Mouse (Mus musculus): Measurements from ENCODE around the gene Msrb3. TPM values are rescaled to one million over a fixed set of nuclear protein-coding genes. Genes with fewer than 3 reads are reported as not detected.
"Not testable (repeated sequence)": the region's sequence is repeated elsewhere in the genome, so short reads cannot be mapped to it uniquely, and the experiment has no call there.

Msrb3 gene
- polyA plus RNA-seq, 1 experiment from 2014 or later: 1.2 TPM

DNA sequence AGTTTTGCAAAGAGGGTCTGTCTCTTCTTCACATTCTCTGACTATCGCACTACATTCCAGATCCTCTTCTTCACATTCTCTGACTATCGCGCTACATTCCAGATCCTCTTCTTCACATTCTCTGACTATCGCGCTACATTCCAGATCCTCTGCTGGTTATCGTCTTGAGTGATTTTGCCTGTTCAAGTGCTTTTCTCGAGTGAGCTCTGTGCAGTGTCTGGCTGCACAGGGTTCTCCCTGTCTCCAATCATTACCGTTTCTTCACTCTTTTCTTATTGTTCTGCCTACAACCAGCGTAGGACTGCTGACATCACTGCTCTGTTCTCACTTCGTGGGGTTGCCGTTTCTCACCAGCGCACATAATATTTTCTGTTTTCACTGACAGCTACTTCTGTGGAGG is 138.2 kb downstream of the Msrb3 start:
- 74% methylated on average over 12 of the region's 12 CpGs for WGBS (ENCODE audit: insufficient replicate concordance)
- H3K4me1 ChIP-seq (ENCODE audit: control insufficient read depth, low read depth, low read length): no peaks in the 10 kb centered on the region
- no peaks in the 10 kb centered on the region for H3K27me3 ChIP-seq (ENCODE audit: control insufficient read depth, insufficient read depth, low read depth, low read length)
- no peak overlapping the region for H3K9ac ChIP-seq (ENCODE audit: low read depth, low read length)
- ATAC-seq (ENCODE audit: low read depth): no peak
- no peaks in the 10 kb centered on the region for H3K9me3 ChIP-seq (replicated peaks; ENCODE audit: control insufficient read depth, low read length)
- no peak overlapping the region for H3K4me2 ChIP-seq (ENCODE audit: low read depth, low read length)
- no peak overlapping the region for H3K27ac ChIP-seq (ENCODE audit: low read length)
- H3K36me3 ChIP-seq (ENCODE audit: control insufficient read depth, insufficient read depth): no peaks in the 10 kb centered on the region
- no peak overlapping the region for H3K4me3 ChIP-seq (ENCODE audit: low read depth, low read length)

- H3K4me1 ChIP-seq (ENCODE audit: control insufficient read depth, low read depth, low read length): no peaks in the 10 kb centered on the region
- H3K4me3 ChIP-seq (ENCODE audit: low read depth, low read length): no peak overlapping the region
- no peaks in the 10 kb centered on the region for H3K36me3 ChIP-seq (ENCODE audit: control insufficient read depth, insufficient read depth)
- H3K9ac ChIP-seq (ENCODE audit: low read depth, low read length): no peak overlapping the region
- no peaks in the 10 kb centered on the region for H3K9me3 ChIP-seq (replicated peaks; ENCODE audit: control insufficient read depth, low read length)
- 66% methylated on average over 6 of the region's 6 CpGs for WGBS (ENCODE audit: insufficient replicate concordance)
- no peak overlapping the region for H3K4me2 ChIP-seq (ENCODE audit: low read depth, low read length)
- no peaks in the 10 kb centered on the region for H3K27me3 ChIP-seq (ENCODE audit: control insufficient read depth, insufficient read depth, low read depth, low read length)
- ATAC-seq (ENCODE audit: low read depth): no peak
- H3K27ac ChIP-seq (ENCODE audit: low read length): no peak overlapping the region
Observed at GRCm38 (mm10) chr10:120759883-120760282, 139.0 kb downstream of the Msrb3 start.

GRCm38 (mm10) chr10:120752454-120752853 is 146.4 kb downstream of the Msrb3 start:
- H3K36me3 ChIP-seq (ENCODE audit: control insufficient read depth, insufficient read depth): no peaks in the 10 kb centered on the region
- ATAC-seq (ENCODE audit: low read depth): no peak
- H3K27ac ChIP-seq (ENCODE audit: low read length): no peak overlapping the region
- H3K4me1 ChIP-seq (ENCODE audit: control insufficient read depth, low read depth, low read length): no peaks in the 10 kb centered on the region
- no peak overlapping the region for H3K4me3 ChIP-seq (ENCODE audit: low read depth, low read length)
- no peak overlapping the region for H3K9ac ChIP-seq (ENCODE audit: low read depth, low read length)
- WGBS (ENCODE audit: insufficient replicate concordance): 31% methylated on average over 5 of the region's 5 CpGs
- no peaks in the 10 kb centered on the region for H3K27me3 ChIP-seq (ENCODE audit: control insufficient read depth, insufficient read depth, low read depth, low read length)
- no peaks in the 10 kb centered on the region for H3K9me3 ChIP-seq (replicated peaks; ENCODE audit: control insufficient read depth, low read length)
- H3K4me2 ChIP-seq (ENCODE audit: low read depth, low read length): no peak overlapping the region

DNA sequence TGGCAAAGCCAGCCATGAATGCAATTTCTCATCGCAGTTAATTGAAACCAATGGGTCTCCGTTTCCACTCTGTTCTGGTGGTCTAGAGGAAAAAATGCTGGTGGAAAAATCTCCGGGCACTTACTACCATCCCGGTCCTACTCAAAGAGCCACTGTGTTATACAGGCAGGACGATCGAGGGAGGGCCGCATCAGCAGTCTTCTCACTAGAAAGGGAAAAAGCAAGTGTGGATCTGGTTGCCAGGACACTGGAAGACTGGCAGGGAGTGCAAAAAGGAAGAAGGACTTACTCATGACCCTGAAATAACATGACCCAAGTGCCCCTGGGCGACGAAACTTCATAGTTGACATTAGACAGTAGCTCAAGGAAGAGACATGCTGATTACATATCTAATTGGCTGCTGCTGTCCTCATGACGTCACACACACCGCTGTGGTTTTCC is 147.1 kb downstream of the Msrb3 start:
- Histone ChIP-seq H3K36me3 (ENCODE audit: control insufficient read depth, insufficient read depth) (no peaks in the 10 kb centered on the region), H3K27ac (ENCODE audit: low read length) (no peak overlapping the region), H3K4me3 (ENCODE audit: low read depth, low read length) (no peak overlapping the region), H3K4me2 (ENCODE audit: low read depth, low read length) (no peak overlapping the region), H3K9me3 (replicated peaks; ENCODE audit: control insufficient read depth, low read length) (no peaks in the 10 kb centered on the region), H3K27me3 (ENCODE audit: control insufficient read depth, insufficient read depth, low read depth, low read length) (no peaks in the 10 kb centered on the region), H3K4me1 (ENCODE audit: control insufficient read depth, low read depth, low read length) (no peaks in the 10 kb centered on the region), H3K9ac (ENCODE audit: low read depth, low read length) (no peak overlapping the region)
- peak; percentile 56; the same call in 1 of the 2 replicates for ATAC-seq (ENCODE audit: low read depth)
- WGBS (ENCODE audit: insufficient replicate concordance): 61% methylated on average over 11 of the region's 11 CpGs

- 77% methylated on average over 11 of the region's 11 CpGs for WGBS (ENCODE audit: insufficient replicate concordance)
- ATAC-seq (ENCODE audit: low read depth): no peak
- no peaks in the 10 kb centered on the region for H3K9me3 ChIP-seq (replicated peaks; ENCODE audit: control insufficient read depth, low read length)
- H3K9ac ChIP-seq (ENCODE audit: low read depth, low read length): no peak overlapping the region
- no peak overlapping the region for H3K4me3 ChIP-seq (ENCODE audit: low read depth, low read length)
- H3K27ac ChIP-seq (ENCODE audit: low read length): no peak overlapping the region
- H3K4me2 ChIP-seq (ENCODE audit: low read depth, low read length): no peak overlapping the region
- no peaks in the 10 kb centered on the region for H3K27me3 ChIP-seq (ENCODE audit: control insufficient read depth, insufficient read depth, low read depth, low read length)
- H3K4me1 ChIP-seq (ENCODE audit: control insufficient read depth, low read depth, low read length): no peaks in the 10 kb centered on the region
- no peaks in the 10 kb centered on the region for H3K36me3 ChIP-seq (ENCODE audit: control insufficient read depth, insufficient read depth)
Observed at GRCm38 (mm10) chr10:120751295-120751722, 147.6 kb downstream of the Msrb3 start.

GRCm38 (mm10) chr10:120749556-120749955 is 149.3 kb downstream of the Msrb3 start:
- not testable (repeated sequence) for H3K9ac ChIP-seq (ENCODE audit: low read depth, low read length); H3K4me3 ChIP-seq (ENCODE audit: low read depth, low read length); ATAC-seq (ENCODE audit: low read depth); H3K9me3 ChIP-seq (replicated peaks; ENCODE audit: control insufficient read depth, low read length); H3K4me2 ChIP-seq (ENCODE audit: low read depth, low read length); H3K27me3 ChIP-seq (ENCODE audit: control insufficient read depth, insufficient read depth, low read depth, low read length); H3K27ac ChIP-seq (ENCODE audit: low read length); H3K4me1 ChIP-seq (ENCODE audit: control insufficient read depth, low read depth, low read length); H3K36me3 ChIP-seq (ENCODE audit: control insufficient read depth, insufficient read depth)
- WGBS (ENCODE audit: insufficient replicate concordance): 64% methylated on average over 5 of the region's 5 CpGs

DNA sequence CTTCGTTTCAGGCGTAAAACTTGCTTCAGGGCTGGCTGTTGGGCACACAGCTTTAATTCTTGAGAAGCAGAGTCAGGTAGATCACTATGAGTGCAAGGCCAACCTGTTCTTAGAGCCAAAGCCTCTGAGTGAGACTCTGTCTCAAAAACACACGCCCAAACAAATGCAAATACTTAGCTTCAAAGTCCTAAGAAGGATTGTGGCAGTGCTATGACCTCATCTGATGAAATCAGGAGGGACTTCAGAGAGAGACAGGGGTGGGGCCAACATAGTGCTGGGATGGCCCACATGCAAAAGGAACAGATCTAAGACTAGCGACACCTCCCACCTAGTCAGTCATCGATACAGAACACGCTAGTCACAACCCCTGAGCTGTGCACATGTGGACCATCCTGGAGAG is 150.7 kb downstream of the Msrb3 start:
- ATAC-seq (ENCODE audit: low read depth): no peak
- H3K9ac ChIP-seq (ENCODE audit: low read depth, low read length): no peak overlapping the region
- H3K36me3 ChIP-seq (ENCODE audit: control insufficient read depth, insufficient read depth): no peaks in the 10 kb centered on the region
- no peak overlapping the region for H3K4me2 ChIP-seq (ENCODE audit: low read depth, low read length)
- H3K4me3 ChIP-seq (ENCODE audit: low read depth, low read length): no peak overlapping the region
- no peaks in the 10 kb centered on the region; the same call in 1 of the 2 replicates for H3K27me3 ChIP-seq (ENCODE audit: control insufficient read depth, insufficient read depth, low read depth, low read length)
- H3K4me1 ChIP-seq (ENCODE audit: control insufficient read depth, low read depth, low read length): no peaks in the 10 kb centered on the region
- no peak overlapping the region for H3K27ac ChIP-seq (ENCODE audit: low read length)
- 66% methylated on average over 6 of the region's 6 CpGs for WGBS (ENCODE audit: insufficient replicate concordance)
- H3K9me3 ChIP-seq (replicated peaks; ENCODE audit: control insufficient read depth, low read length): no peaks in the 10 kb centered on the region

GRCm38 (mm10) chr10:120745138-120745856 is 153.6 kb downstream of the Msrb3 start:
- Histone ChIP-seq H3K4me2 (ENCODE audit: low read depth, low read length) (peak overlapping the region; percentile 52), H3K4me3 (ENCODE audit: low read depth, low read length) (peak overlapping the region; percentile 29), H3K9me3 (replicated peaks; ENCODE audit: control insufficient read depth, low read length) (no peaks in the 10 kb centered on the region), H3K27me3 (ENCODE audit: control insufficient read depth, insufficient read depth, low read depth, low read length) (no peaks in the 10 kb centered on the region; the same call in 1 of the 2 replicates), H3K9ac (ENCODE audit: low read depth, low read length) (no peak overlapping the region), H3K27ac (ENCODE audit: low read length) (no peak overlapping the region), H3K36me3 (ENCODE audit: control insufficient read depth, insufficient read depth) (no peaks in the 10 kb centered on the region), H3K4me1 (ENCODE audit: control insufficient read depth, low read depth, low read length) (no peaks in the 10 kb centered on the region)
- peak; percentile 30; the same call in 1 of the 2 replicates for ATAC-seq (ENCODE audit: low read depth)
- 11% methylated on average over 18 of the region's 18 CpGs for WGBS (ENCODE audit: insufficient replicate concordance)

DNA sequence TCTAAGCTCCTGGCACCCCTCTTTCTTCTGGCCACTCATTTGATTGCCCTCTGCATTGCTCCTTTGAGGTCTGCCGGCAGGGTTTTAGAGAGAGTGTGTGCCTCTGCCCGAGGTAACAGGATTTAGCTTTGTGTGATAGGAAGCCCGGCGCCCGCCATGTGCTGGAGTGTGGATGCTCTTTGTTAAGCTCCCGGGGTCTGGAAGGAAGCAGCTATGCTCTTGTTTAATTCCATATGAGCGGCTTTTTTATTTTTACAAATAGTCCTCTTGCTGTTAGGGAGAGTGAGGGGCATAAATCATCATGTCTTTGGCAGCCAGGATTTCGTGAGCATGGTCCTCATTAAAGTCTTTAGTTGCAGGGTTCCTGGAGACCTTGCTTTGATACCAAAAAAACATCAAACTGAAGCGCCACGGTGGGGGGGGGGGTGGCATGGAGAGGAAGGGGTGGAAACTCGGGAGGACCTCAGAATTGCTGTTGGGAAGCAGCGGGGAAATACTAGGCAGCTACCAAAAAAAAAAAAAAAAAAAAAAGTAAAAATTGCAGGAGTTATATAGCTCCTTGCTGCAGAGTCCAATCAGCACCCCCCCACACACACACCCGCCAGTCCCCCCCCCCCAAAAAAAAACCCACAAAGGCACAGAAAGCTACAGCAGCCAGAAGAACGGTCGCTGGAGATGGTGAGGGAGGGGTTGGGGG is 154.3 kb downstream of the Msrb3 start:
- no peaks in the 10 kb centered on the region for H3K9me3 ChIP-seq (replicated peaks; ENCODE audit: control insufficient read depth, low read length)
- peak overlapping the region; percentile 52 for H3K4me2 ChIP-seq (ENCODE audit: low read depth, low read length)
- no peak overlapping the region for H3K27ac ChIP-seq (ENCODE audit: low read length)
- no peak for ATAC-seq (ENCODE audit: low read depth)
- no peak overlapping the region for H3K9ac ChIP-seq (ENCODE audit: low read depth, low read length)
- 6% methylated on average over 15 of the region's 15 CpGs for WGBS (ENCODE audit: insufficient replicate concordance)
- H3K4me1 ChIP-seq (ENCODE audit: control insufficient read depth, low read depth, low read length): no peaks in the 10 kb centered on the region
- no peaks in the 10 kb centered on the region; the same call in 1 of the 2 replicates for H3K27me3 ChIP-seq (ENCODE audit: control insufficient read depth, insufficient read depth, low read depth, low read length)
- H3K4me3 ChIP-seq (ENCODE audit: low read depth, low read length): peak overlapping the region; percentile 29
- H3K36me3 ChIP-seq (ENCODE audit: control insufficient read depth, insufficient read depth): no peaks in the 10 kb centered on the region
